Mouse (Mus musculus) megakaryocyte-erythroid progenitor cell, adult 5-6 weeks (primary cell): ENCODE data around the gene Zfp708. TPM values are rescaled to one million over a fixed set of nuclear protein-coding genes. Genes with fewer than 3 reads are reported as not detected.

Experiments
- total RNA-seq, 2 experiments: library from RNA; stranded (forward) in 1 of 2; stranded (reverse) in 1 of 2; fragments of 200-1000, 215-1000 nt in 1 of 2; fragments of >200 nt in 1 of 2; fragmentation: Nextera tagmentation in 1 of 2; gene quantifications; 2 replicates each; pipeline ENCODE4 v1.2.3; 2014 to 2017

Zfp708 gene
- total RNA-seq, 2 experiments from 2014 or later: 2.0 to 3.4 TPM

Other genes starting within 250 kb of the Zfp708 start
- 1.8 TPM in 1 of 2 replicates, not detected in the other for gene Gm10767, start 193.1 kb downstream of the Zfp708 start, total RNA-seq (2014; fragmentation: Nextera tagmentation)
- gene Gm10767, start 193.1 kb downstream of the Zfp708 start, total RNA-seq (2017): 0.52 and 0.57 TPM in 2 replicates
- 2.3 and 3.3 TPM in 2 replicates for gene Zfp712, start 36.8 kb downstream of the Zfp708 start, total RNA-seq (2014; fragmentation: Nextera tagmentation)
- 3.7 and 7.1 TPM in 2 replicates for gene Zfp712, start 36.8 kb downstream of the Zfp708 start, total RNA-seq (2017)
- gene Gm28557, start 10.6 kb upstream of the Zfp708 start, total RNA-seq (2014; fragmentation: Nextera tagmentation): 3.1 and 6.2 TPM in 2 replicates
- gene Gm28557, start 10.6 kb upstream of the Zfp708 start, total RNA-seq (2017): 5.3 and 6.3 TPM in 2 replicates
- 0.22 and 2.1 TPM in 2 replicates for gene Rslcan18, start 18.3 kb upstream of the Zfp708 start, total RNA-seq (2014; fragmentation: Nextera tagmentation)
- 0.15 and 0.99 TPM in 2 replicates for gene Rslcan18, start 18.3 kb upstream of the Zfp708 start, total RNA-seq (2017)
- 2.2 and 6.3 TPM in 2 replicates for gene Zfp759, start 23.7 kb upstream of the Zfp708 start, total RNA-seq (2014; fragmentation: Nextera tagmentation)
- 3.7 and 5.6 TPM in 2 replicates for gene Zfp759, start 23.7 kb upstream of the Zfp708 start, total RNA-seq (2017)
- gene Rsl1, start 75.2 kb upstream of the Zfp708 start, total RNA-seq (2014; fragmentation: Nextera tagmentation): 0.25 and 2.0 TPM in 2 replicates
- 1.8 and 5.6 TPM in 2 replicates for gene Rsl1, start 75.2 kb upstream of the Zfp708 start, total RNA-seq (2017)
- 2.4 and 2.6 TPM in 2 replicates for gene Zfp455, start 96.5 kb upstream of the Zfp708 start, total RNA-seq (2014; fragmentation: Nextera tagmentation)
- gene Zfp455, start 96.5 kb upstream of the Zfp708 start, total RNA-seq (2017): 0.38 and 2.4 TPM in 2 replicates
- gene Zfp458, start 180.5 kb upstream of the Zfp708 start, total RNA-seq (2014; fragmentation: Nextera tagmentation): 4.6 and 9.0 TPM in 2 replicates
- gene Zfp458, start 180.5 kb upstream of the Zfp708 start, total RNA-seq (2017): 3.1 and 4.4 TPM in 2 replicates
- 2.5 and 4.3 TPM in 2 replicates for gene Zfp457, start 208.5 kb upstream of the Zfp708 start, total RNA-seq (2014; fragmentation: Nextera tagmentation)
- 1.0 TPM in 1 of 2 replicates, not detected in the other for gene Zfp457, start 208.5 kb upstream of the Zfp708 start, total RNA-seq (2017)
- gene Zfp595, start 234.6 kb upstream of the Zfp708 start, total RNA-seq (2014; fragmentation: Nextera tagmentation): 5.2 and 11.6 TPM in 2 replicates
- 4.9 and 8.2 TPM in 2 replicates for gene Zfp595, start 234.6 kb upstream of the Zfp708 start, total RNA-seq (2017)